Mouse (Mus musculus) heart, postnatal 0 days (tissue): ENCODE data around the gene Syt2. TPM values are rescaled to one million over a fixed set of nuclear protein-coding genes. Genes with fewer than 3 reads are reported as not detected.

Source experiments
- ATAC-seq: fragments of 200-750 bp; cut with Nextera tagmentation; 2 replicates; pipeline ENCODE4 v1.8.0; 2017; ENCODE audit warnings: low read depth, moderate number of reproducible peaks, moderate library complexity; ENCODE audit not compliant: insufficient read depth
- DNase-seq: peaks from one replicate; pipeline ENCODE4 v3.0.0-alpha.2; 2016; ENCODE audit warnings: low spot score
- H3K27ac ChIP-seq: fragments of 300-500 bp; sonication (generic); 2 replicates; pipeline ENCODE4 v1.5.1; 2014; ENCODE audit warnings: low read depth, mild to moderate bottlenecking
- H3K27me3 ChIP-seq: fragments of 300-500 bp; sonication (generic); 2 replicates; pipeline ENCODE4 v1.6.1; 2014; ENCODE audit warnings: low read length, mixed read lengths; ENCODE audit not compliant: control insufficient read depth, insufficient read depth
- H3K36me3 ChIP-seq: fragments of 300-500 bp; sonication (generic); replicated peaks from 2 replicates; pipeline ENCODE4 v1.6.1; 2014; ENCODE audit warnings: low read length, mixed read lengths; ENCODE audit not compliant: control insufficient read depth, insufficient read depth
- H3K4me1 ChIP-seq: fragments of 300-500 bp; sonication (generic); 2 replicates; pipeline ENCODE4 v1.6.1; 2014; ENCODE audit warnings: antibody characterized with exemption; ENCODE audit not compliant: control insufficient read depth, insufficient read depth
- H3K4me2 ChIP-seq: fragments of 300-500 bp; sonication (generic); 2 replicates; pipeline ENCODE4 v1.6.1; 2014; ENCODE audit warnings: low read depth, mild to moderate bottlenecking, low read length, moderate library complexity
- H3K4me3 ChIP-seq: fragments of 300-500 bp; sonication (generic); 2 replicates; pipeline ENCODE4 v1.5.1; 2014; ENCODE audit warnings: low read depth, low read length
- H3K9ac ChIP-seq: fragments of 300-500 bp; sonication (generic); replicated peaks from 2 replicates; pipeline ENCODE4 v1.6.1; 2014; ENCODE audit warnings: low read depth, low read length, mixed read lengths
- H3K9me3 ChIP-seq: fragments of 300-500 bp; sonication (generic); replicated peaks from 2 replicates; pipeline ENCODE4 v1.6.1; 2016; ENCODE audit warnings: low read length; ENCODE audit not compliant: control insufficient read depth
- CTCF ChIP-seq: IDR thresholded peaks from 2 replicates; pipeline ENCODE4 v1.5.1; 2016; ENCODE audit warnings: antibody characterized with exemption, control low read depth, low read depth
- EP300 ChIP-seq: IDR thresholded peaks from 2 replicates; pipeline ENCODE4 v1.6.1; 2016; ENCODE audit warnings: antibody characterized with exemption, low read depth
- WGBS: fragments of 180-500 bp; shearing (Covaris S2); extraction: QIAGEN DNeasy Blood & Tissue Kit; methylation state at CpG from one replicate; pipeline ENCODE4 v1.1.7; 2014; 5-methylcytosine and 5-hydroxymethylcytosine counted together
- polyA plus RNA-seq: library from polyadenylated mRNA; unstranded; fragments of >200 nt; fragmentation: Nextera tagmentation; extraction: Ambion mirVana; gene quantifications from 2 replicates; pipeline ENCODE4 v1.2.1, GENCODE M21; 2015
- total RNA-seq: library from RNA; depleted of rRNA; stranded (reverse); fragments of >200 nt; gene quantifications from 2 replicates; pipeline ENCODE4 v1.2.3, GENCODE M21; 2014; ENCODE audit warnings: low replicate concordance

The Syt2 gene
- total and polyA plus RNA-seq, 2 experiments from 2014 or later: 0.03 to 0.53 TPM

DNA sequence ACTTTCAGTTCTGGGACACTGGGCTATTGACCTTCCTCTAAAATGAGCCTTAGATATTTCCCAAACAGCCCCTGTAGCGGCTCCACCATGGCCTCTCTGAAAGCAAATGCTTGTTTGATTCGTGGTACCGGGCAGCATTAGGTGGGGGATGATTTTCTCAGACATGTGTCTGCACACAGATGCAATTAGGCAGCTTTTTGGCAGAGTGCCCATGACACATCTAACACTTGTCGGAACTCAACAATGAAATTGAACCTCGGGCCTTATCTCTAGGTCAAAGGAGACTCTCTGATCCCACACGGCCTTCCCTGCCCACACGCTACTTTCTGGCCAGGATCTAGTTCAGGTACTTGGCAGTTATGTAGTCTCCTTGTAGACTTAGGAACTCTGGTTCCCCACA is 12.4 kb downstream of the Syt2 start:
- peaks cover 10% of the 10 kb centered on the region; the same call in 1 of the 2 replicates for H3K27me3 ChIP-seq
- H3K4me2 ChIP-seq: no peak overlapping the region
- no peak overlapping the region for H3K9ac ChIP-seq
- TF ChIP-seq EP300 (no peak), CTCF (no peak)
- DNase-seq (no peak), ATAC-seq (no peak)
- no peak overlapping the region for H3K4me3 ChIP-seq
- no peaks in the 10 kb centered on the region for H3K4me1 ChIP-seq
- no peaks in the 10 kb centered on the region for H3K36me3 ChIP-seq
- WGBS: 12% methylated on average over 7 of the region's 7 CpGs
- no peaks in the 10 kb centered on the region for H3K9me3 ChIP-seq
- no peak overlapping the region for H3K27ac ChIP-seq

DNA sequence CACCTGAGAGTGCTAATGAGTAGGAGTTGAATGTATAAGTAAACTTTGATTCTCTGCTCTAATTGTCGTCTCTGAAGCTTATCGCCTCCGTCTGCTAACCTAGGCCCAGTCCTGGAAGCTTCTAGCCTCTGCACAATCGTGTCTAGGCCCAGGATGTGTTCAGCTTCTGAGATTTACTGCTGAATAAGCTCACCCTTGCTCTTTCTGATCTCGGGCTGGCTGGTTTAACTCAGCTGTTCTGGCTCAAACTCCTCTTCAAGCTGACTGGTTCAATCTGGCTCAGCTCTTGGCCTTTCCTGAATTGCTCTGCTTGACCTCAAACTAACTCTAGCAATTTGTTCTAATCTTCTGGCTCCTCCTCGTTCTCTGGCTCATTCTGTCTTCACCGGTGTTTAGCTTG is 13.7 kb downstream of the Syt2 start:
- TF ChIP-seq CTCF (no peak), EP300 (no peak)
- no peak overlapping the region for H3K4me3 ChIP-seq
- no peaks in the 10 kb centered on the region for H3K9me3 ChIP-seq
- DNase-seq (no peak), ATAC-seq (no peak)
- H3K27me3 ChIP-seq: peaks cover 4% of the 10 kb centered on the region; the same call in 1 of the 2 replicates
- H3K4me2 ChIP-seq: no peak overlapping the region
- H3K9ac ChIP-seq: no peak overlapping the region
- no peaks in the 10 kb centered on the region for H3K4me1 ChIP-seq
- H3K36me3 ChIP-seq: no peaks in the 10 kb centered on the region
- no peak overlapping the region for H3K27ac ChIP-seq
- 54% methylated on average over 7 of the region's 7 CpGs for WGBS

DNA sequence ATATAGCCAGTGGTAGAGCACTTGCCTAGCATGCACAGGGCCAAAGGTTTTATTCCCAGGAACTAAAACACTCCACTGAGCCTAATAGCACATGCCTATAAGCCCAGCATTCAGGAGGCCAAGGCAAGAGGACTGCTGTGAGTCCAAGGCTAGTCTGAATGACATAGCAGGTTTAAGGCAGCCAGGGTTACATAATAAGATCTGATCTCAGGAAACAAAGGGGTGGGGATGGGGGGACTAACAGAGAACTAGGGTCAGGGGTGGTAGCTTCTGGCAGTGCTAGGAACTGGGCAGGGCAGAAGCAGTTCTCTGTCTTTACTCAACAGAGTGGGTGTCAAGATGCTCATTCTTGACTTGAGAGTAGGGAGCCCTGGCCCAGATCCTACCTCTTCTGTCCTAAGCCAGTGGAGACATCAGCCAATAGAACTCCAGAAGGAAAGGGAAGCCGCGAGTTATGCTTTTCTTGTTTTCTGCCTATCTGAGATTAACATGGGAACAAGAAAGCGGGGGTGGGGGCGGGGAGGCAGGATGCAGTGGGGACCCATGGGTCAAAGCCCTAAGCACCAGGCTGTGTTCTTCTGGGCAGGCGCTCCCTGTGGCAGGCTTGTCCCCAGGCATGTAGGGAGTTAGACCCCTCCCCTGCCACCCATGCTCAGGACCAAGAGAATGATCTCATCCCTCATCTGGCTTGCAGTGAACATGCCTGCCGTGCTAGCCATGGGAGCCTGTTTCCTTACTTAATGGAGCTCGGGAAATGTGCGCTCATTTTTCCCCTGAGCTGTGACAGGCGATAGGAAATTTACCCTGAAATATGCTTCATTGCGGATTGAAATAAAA is 25.0 kb downstream of the Syt2 start:
- 71% methylated on average over 10 of the region's 10 CpGs for WGBS
- TF ChIP-seq EP300 (no peak), CTCF (no peak)

DNA sequence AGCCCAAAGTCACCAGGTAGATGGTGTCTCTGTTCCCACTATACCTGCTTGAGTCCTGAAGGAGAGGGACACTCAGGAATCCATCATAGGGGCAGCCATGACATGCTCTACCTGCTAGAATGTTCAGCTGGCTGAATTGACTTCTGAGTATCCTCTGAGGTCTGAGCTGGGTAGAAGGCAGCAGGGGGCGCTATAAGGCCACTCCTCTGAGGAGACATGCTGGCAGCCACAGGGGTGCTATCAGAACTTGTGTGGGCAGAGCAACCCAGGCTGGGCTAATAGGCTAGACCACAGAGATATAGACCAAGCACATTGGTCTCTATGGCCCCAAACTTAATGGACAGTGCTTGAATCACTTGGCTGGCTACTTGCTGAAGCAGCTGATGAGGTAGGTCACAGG is 27.8 kb downstream of the Syt2 start:
- Histone ChIP-seq H3K4me2 (no peak overlapping the region), H3K9ac (no peak overlapping the region), H3K4me3 (no peak overlapping the region), H3K27ac (no peak overlapping the region), H3K36me3 (no peaks in the 10 kb centered on the region), H3K4me1 (no peaks in the 10 kb centered on the region), H3K9me3 (no peaks in the 10 kb centered on the region), H3K27me3 (no peaks in the 10 kb centered on the region)
- DNase-seq (no peak), ATAC-seq (no peak)
- TF ChIP-seq CTCF (no peak), EP300 (no peak)
- 0% methylated on average over 1 of the region's 1 CpGs for WGBS

More for the DNA sequence above, 25.0 kb downstream of the Syt2 start:
- DNase-seq: no peak
- Histone ChIP-seq H3K4me1 (no peaks in the 10 kb centered on the region), H3K4me2 (no peak overlapping the region), H3K36me3 (no peaks in the 10 kb centered on the region), H3K27me3 (no peaks in the 10 kb centered on the region), H3K27ac (no peak overlapping the region), H3K4me3 (no peak overlapping the region), H3K9ac (no peak overlapping the region), H3K9me3 (no peaks in the 10 kb centered on the region)
- ATAC-seq: no peak

DNA sequence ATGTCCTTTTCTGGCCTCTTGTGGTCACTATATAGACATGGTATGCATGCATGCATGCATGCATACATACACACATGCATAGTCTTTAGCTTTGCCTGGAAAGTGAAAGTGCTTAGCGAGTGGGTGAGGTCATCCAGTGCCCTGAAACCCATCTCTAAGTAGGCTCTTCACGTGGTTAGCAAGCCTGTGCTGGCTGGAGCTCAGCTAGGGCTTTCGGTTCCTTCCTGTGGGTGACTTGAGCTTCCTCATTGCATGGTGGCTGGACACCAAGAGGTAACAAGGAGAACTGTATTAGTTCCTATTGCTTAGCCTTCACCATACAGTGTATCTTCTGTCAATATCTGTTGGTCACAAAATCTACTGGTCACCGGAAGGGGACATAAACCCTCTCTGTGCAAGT is 33.0 kb downstream of the Syt2 start:
- H3K36me3 ChIP-seq: no peaks in the 10 kb centered on the region
- H3K4me3 ChIP-seq: no peak overlapping the region
- no peaks in the 10 kb centered on the region for H3K4me1 ChIP-seq
- 0 out of 2 replicates have a peak, but pooled peaks cover 8% of the 10 kb centered on the region for H3K27me3 ChIP-seq
- H3K4me2 ChIP-seq: no peak overlapping the region
- H3K9ac ChIP-seq: no peak overlapping the region
- 56% methylated on average over 4 of the region's 4 CpGs for WGBS
- ATAC-seq (no peak), DNase-seq (no peak)
- no peaks in the 10 kb centered on the region for H3K9me3 ChIP-seq
- TF ChIP-seq CTCF (no peak), EP300 (no peak)
- no peak overlapping the region for H3K27ac ChIP-seq

DNA sequence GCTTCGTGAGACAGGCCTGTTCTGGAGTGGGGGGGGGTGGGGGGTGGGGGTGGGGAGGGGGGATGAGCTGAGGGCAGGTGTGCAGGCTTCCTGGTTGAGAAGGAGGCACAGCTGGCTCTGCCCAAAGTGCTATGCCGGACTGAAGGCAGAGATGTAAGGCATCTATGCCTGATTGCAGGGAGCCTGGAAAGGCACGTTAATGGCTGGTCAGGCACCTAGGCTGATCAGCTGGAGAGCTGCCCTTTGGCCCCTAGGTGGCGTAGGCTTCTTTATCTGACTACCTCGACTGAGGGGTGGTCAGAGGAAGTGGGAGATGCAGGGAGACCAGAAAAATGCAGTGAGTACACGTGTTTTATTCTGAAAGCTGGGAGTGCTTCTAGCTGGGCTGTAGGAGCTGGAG is 34.1 kb downstream of the Syt2 start:
- DNase-seq: no peak
- no peak for ATAC-seq
- Histone ChIP-seq H3K4me3 (no peak overlapping the region), H3K27me3 (0 out of 2 replicates have a peak, but pooled peaks cover 8% of the 10 kb centered on the region), H3K9me3 (no peaks in the 10 kb centered on the region), H3K27ac (no peak overlapping the region), H3K4me1 (no peaks in the 10 kb centered on the region), H3K4me2 (no peak overlapping the region), H3K36me3 (no peaks in the 10 kb centered on the region), H3K9ac (no peak overlapping the region)
- TF ChIP-seq EP300 (no peak), CTCF (no peak)
- WGBS: 16% methylated on average over 6 of the region's 6 CpGs
